Mouse (Mus musculus): ENCODE data around the gene Gm10337. TPM values are rescaled to one million over a fixed set of nuclear protein-coding genes. Genes with fewer than 3 reads are reported as not detected.
A peak's percentile ranks its signal among the peaks of the same experiment; 100 is the strongest.

The Gm10337 gene
- polyA plus RNA-seq, 3 experiments from 2014 or later, result not detected

DNA sequence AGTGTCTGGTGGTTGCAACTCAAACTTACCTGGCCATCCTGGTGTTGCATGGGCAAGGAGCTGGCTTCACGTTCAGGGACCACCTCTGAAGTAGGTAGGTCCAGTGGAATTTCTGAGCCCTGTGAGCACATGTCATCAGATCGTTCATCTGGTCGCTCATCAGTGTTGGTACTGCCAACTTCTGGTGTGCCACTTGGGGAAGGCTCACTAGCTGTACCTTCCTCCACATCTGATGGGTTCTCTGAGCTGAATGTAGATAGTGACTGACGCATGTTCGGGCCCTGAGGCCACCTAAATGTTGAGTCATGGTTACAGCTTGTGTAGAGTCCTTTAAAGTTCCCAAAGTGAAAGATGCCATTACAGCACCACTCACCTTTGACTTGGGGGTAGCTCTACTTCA, 3.0 kb upstream of the Gm10337 start:
- ATAC-seq, result no peak

GRCm38 (mm10) chr15:102501084-102501814, 2.3 kb upstream of the Gm10337 start:
- ATAC-seq, result no peak

DNA sequence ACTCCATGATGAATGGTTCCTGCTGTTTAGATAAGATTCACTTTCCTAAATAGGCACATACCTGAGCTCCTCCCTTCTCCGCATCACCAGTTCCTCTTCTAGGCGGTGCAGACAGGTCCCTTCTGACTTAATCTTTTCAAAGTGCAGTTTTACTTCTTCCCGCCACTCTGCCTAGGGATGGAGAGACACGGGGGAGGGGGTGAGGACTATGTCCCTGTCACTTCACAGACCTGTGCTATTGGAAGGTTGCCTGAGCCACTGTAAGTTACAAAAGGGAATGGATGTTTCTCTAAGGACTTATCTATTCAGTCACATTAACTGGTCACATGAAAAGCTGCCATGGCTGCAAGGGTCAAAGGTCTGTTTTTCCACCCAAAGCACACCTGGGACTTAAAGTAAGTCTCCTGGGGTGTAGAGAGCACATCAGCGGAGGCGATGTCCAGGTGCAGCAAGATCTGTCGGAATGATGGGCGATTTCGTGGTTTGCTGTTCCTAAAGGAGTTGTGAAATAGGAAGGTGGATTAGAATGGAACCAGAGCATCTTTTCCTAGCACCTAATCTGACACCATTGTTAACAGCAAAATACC, 1.2 kb upstream of the Gm10337 start:
- ATAC-seq, result no peak

GRCm38 (mm10) chr15:102503924-102504782, 631 bp downstream of the Gm10337 start:
- ATAC-seq, result no peak

- no peak for ATAC-seq
Observed at GRCm38 (mm10) chr15:102505073-102505769, 1.7 kb downstream of the Gm10337 start.

- ATAC-seq, result no peak
Observed at GRCm38 (mm10) chr15:102505770-102506463, 2.4 kb downstream of the Gm10337 start.

GRCm38 (mm10) chr15:102506464-102506830, 2.9 kb downstream of the Gm10337 start:
- ATAC-seq, result no peak

DNA sequence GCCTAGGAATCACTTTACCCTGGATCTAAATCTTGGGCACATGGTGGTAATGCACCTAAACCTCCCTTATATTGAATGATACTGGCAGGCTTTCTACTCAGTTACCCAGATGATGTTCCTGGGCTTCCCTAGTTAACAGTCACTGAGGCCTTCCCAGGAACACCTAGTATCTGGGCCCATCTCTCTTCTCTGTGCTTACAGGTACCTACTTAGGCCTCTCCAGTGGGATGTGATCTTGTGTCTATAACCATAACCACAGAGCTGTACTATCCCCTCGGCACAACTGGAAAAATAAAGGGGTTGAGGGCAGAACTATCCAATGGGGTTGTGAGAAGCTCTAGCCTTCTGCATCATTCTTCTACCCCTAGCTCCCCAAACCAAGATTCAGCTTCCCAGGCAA, 3.3 kb downstream of the Gm10337 start:
- ATAC-seq, result no peak

DNA sequence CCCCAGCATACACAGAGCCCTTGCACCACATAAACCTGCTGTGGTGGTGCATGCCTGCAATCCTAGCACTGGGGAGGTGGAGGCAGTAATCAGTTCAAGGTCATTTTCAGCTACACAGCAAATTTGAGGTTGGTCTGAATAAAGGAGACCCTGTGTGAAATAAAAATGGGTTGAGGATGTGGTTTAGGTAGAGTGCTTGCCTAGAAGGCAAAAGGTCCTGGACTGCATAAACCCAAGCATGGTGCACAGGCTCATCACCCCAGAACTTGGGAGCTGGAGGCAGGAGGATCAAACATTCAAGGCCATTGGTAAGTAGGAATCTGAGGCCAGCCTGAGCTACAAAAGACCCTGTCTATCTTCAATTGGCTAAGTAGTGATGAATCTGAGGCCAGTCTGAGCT, 4.0 kb downstream of the Gm10337 start:
- no peak for ATAC-seq

- ATAC-seq, result no peak
Observed at GRCm38 (mm10) chr15:102508336-102508735, 4.8 kb downstream of the Gm10337 start.

DNA sequence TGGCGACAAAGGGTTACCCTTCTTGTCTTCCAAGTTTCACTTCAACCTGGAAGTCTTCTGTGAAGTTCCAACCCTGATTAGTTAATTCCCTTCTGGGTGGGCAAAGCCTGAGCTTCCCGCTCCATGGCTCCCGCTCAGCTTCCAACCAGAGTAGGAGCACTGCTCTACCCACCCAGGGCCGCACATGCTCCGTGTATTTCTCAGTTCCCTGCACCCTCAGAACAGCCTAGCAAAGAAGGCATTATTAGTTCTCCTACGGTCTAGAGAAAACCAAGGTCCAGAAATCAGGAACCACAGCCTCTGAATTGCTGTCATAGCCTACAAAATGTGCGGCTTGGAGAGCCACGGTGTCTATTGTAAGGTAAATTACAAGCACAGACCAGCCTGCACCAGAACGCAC, 6.6 kb downstream of the Gm10337 start:
- ATAC-seq, result no peak

DNA sequence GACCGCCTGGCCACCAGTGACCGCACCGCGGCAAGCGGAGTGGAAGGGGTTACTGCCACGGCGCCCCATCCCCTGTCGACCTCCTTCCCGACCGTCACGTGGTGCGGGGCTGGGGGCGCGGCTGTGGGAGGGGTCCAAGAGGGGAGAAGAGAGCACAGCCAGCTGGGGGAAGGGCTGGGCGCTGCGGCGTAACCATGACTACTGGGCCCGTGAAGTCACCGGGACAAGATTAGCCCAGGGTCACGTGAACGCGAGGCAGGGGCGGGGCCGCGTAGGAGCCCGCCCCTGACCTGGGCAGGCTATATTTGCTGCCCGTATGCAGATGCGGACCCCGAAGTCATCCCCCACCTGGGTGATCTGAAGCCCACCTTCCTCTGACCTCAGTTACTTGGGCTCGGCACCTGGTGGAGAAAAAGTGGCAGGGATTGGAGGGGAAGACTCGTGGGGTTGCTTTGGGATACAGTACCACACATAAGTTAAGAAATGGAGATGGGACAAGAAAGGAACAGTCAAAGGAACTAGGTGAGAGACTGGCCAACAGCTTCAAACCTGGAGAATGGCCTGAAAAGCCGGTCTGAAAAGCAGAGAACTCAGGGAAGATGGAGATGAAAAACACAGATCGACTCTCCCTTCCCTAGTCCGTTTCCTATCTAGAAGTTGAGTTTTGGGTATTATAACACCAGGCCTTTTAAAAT, 7.2 kb downstream of the Gm10337 start:
- peak; percentile 82 for ATAC-seq

DNA sequence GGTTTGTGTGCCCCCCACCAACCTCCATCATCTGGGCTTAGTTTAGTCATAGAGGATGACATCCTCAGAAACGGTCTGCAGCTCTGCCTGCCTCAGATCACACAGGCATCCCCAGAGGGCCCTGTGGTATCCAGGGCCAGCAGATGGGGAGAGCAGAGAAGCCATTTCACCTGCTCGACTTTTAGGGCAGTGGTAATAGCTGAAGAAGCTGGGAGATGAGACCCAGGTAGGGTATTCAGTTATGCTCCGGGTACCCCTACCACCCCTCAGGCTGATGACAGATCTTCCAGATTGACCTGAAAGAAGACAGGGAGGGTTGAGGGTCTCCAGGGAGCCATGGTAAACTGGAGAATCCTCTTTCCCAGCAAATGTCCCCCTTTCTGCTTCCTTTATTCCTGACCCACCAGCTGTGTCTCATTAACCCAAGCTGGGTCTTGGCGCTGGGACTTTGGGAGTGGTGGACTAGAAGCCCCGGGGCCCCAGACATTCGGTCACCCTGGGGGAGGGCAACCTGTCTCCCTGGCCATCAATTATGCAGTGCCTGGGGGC, 7.8 kb downstream of the Gm10337 start:
- ATAC-seq, result no peak

DNA sequence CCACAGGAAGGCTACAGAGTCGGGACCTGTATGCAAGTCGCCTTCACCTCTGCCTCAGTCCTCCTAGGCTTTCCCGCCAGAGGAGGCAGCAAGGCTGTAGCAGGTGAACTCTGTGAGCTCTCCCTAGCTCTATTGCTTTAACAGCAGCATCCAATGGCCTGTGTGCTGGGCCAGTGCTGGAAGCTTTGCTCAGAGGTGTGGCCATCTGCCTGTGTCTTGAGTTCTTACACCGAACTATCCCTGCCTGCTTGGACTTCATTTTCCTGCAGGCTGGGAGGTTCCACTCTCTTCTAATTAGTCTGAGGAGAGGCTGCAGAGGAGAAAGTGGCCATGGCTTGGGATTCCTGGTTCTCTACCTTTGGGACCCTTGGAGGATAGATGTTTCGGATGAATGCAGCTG, 8.5 kb downstream of the Gm10337 start:
- ATAC-seq, result no peak

GRCm38 (mm10) chr15:102512471-102512870, 8.9 kb downstream of the Gm10337 start:
- ATAC-seq, result no peak

DNA sequence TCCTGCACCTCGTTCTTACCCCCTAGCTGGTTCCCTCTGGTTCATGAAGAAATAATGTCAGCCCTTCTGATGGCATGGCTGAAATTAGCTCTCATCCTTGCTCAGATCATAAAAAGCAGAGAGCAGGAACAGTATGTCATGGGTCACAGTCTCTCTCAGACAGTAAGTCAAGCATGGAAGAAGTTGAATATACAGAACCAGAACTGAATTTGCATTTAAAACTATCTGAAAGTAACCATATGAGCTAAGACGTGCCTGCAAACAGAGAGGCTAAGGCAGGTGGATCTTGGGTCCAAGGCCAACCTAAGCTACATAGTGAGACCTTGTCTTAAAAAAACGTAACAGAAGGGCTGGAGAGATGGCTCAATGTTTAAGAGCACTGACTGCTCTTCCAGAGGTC, 9.5 kb downstream of the Gm10337 start:
- ATAC-seq, result no peak

- ATAC-seq, result no peak
Observed at GRCm38 (mm10) chr15:102515261-102515660, 11.7 kb downstream of the Gm10337 start.

GRCm38 (mm10) chr15:102515791-102516190, 12.3 kb downstream of the Gm10337 start:
- no peak for ATAC-seq

GRCm38 (mm10) chr15:102516293-102516692, 12.8 kb downstream of the Gm10337 start:
- ATAC-seq, result no peak

DNA sequence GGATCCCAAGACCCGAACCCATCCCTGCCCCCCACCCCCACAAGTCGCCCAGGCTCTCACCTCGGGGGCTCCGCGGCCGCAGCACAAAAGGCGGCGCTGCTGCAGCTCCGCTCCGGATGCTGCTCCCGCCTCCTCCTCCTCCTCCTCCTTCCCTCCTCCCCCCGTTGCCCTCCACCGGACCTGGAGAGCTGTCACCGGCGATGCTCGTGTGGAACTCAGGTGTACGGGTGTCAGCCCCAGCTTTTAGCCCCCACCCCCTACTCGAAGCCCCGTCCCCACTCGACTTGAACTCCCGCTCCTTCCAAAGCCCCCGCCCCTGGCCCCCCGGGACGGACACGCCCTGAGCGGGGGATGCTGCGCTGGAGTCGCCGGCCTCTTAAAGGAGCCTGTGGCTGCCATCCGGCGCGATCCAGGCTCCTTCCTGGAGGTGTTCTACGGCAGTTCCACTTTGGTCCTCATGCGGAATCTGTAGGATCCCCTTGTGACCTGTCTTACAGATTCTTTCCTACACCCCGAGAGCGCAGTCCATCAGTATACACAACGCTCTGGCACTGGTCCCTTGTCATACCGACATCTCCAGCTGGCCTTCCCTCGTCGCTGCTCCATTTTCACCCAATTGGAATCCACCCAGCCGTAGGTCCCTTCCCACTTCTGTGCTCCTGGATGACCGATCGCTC, 13.3 kb downstream of the Gm10337 start, which contains the start of gene Map3k12:
Map3k12 (minus strand) TSS at position 337 of the 677 bp plus-strand sequence.
- ATAC-seq, result peak; percentile 2

DNA sequence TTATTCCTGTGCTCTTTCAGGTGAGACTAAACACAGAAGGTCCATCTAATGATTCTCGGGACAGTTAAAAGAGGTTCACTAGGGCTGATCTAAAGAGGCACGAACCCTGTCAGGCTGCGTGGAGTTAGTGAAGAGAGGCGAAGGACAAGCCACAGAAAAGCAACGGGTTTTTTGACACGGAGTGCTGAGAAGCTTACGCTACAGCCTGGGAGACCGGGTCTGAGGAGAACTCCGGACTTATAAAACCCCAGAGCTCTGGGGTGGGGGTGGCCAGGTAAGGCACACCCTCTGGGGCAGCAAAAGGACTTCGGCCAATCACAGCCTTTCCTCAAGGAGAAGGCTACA, 14.1 kb downstream of the Gm10337 start:
- ATAC-seq, result no peak

Data from inflammation-experienced regulatory T-cells, adult 6 months (primary cell).